Mouse (Mus musculus): ENCODE results near the gene B4galnt1.
"Not testable (repeated sequence)": the region's sequence is repeated elsewhere in the genome, so short reads cannot be mapped to it uniquely, and the experiment has no call there.

Gene B4galnt1

DNA sequence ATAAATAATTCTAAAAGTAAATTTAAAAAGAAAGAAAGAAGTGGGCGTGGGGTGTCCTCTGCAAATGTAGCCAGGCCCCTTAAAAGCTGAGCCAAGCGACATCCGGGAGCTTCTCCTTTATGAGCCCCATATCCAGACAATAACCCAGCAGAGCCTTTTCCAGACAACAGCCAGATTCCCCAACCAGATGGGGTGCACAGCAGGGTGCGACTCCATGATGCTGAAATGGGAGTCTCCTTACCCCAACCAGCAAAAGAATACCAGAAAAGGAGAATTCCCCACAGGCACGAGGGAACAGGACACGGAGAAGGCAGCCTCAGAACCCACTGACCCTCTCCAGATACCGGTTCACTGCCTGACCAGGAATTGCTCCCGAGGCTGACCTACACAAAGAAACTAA, 21.8 kb upstream of the B4galnt1 start:
- no peak for DNase-seq (ENCODE audit: low spot score)

DNA sequence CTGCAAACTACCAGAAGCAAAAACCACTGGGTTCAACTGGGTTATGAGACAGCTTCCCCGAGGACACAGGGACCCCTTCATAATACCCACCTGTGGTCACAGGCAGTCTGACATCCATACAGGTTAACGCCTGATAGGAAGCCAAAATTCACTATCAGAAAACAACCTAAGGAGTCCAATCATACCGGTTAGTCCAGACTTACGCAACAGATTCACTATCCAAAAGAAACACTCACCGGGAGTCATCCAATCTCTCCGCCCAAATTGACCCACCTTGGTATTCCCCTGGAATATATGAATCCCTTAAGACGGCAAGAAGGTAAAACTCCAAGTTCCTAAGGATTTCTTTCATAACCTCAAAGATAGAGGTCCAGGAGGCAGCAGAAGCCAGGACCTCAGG, 20.5 kb upstream of the B4galnt1 start:
- DNase-seq (ENCODE audit: low spot score): no peak

DNA sequence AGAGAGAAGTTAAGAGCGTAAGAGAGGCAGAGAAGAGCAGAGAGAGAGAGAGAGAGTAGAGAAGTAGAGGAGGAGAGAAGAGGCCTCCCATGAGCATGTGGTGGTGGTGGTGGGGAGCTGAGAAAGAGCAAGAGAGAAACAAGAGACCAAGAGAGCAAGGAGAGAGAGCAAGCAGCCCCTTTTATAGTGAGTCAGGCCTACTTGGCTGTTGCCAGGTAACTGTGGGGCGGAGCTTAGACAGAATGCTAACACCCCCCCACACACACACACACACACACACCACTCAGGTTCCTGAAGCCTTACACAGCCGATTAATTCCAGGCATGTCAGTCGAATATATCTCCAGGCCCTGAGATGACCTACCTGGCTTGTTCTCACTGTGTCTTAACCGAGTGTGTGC, 19.7 kb upstream of the B4galnt1 start:
- DNase-seq (ENCODE audit: low spot score): no peak

DNA sequence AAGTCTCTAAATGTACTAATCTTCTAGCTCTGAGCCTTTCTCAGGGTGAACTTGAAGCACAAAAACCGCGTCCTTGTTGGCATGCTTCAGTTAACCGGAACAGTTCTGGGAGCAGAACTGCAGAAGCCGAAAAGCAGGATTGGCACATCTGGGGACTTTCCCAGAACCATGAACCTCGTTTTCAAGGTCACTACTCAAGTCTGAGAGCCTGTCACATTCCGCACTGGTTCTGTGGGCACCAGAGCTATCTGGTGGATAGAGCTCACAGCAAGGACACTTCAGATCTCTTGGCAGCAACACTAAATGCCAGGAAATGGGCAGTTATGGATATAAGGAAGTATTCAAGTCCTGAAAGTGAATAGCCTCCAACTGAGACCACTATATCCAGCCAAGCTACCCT, 17.9 kb upstream of the B4galnt1 start:
- no peak for DNase-seq (ENCODE audit: low spot score)

DNA sequence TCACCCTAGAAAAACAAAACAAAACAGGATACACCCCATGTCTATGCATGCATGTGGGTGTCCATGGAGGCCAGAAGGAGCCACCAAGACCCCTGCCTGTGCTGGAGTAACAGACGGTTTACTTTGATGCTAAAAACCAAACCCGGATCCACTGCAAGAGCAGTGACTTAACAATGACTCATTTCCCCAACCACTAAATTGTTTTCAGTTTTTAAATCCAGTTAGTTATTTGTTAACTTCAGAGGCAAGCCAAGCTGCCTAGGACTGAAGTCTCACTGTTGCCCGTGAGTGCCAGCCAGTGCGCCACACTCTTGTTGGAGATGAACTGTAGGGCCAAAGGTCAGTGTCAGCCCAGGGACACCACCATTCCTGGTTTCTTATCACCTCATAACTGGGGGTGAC, 14.6 kb upstream of the B4galnt1 start:
- no peak for DNase-seq (ENCODE audit: low spot score)

DNA sequence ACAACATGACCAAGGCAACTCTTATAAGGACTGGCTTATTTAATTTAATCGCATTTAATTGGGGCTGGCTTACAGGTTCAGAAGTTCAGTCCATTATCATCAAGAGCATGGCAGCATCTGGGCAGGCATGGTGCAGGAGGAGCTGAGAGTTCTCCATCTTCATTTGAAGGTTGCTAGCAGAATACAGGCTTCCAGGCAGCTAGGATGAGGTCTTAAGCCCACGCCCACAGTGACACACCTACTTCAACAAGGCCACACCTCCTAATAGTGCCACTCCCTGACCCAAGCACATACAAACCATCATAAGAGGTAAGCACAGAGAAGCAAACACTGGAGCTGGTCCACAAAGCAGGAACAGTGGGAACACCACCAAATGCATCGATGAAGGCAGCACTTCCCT, 13.8 kb upstream of the B4galnt1 start:
- DNase-seq (ENCODE audit: low spot score): not testable (repeated sequence)

DNA sequence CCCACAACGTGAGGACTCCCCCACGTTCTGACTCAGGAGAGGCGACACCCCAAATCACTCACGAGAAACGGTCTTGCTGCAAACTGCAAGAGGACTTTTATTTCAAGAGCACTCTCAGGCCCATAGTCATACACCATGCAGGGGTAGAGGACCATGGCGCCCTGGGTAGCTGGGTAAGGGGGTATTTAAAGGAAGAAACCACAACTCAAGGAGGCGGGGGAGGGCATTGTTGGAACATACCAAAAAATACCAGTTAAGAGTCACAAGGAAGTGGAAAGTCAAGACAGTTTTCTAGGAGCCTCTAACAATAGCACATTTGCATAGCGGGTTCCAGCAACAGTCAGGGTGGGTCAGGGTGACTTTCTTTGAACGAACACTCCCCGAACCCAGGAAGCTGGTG, 12.5 kb upstream of the B4galnt1 start:
- not testable (repeated sequence) for DNase-seq (ENCODE audit: low spot score)

DNA sequence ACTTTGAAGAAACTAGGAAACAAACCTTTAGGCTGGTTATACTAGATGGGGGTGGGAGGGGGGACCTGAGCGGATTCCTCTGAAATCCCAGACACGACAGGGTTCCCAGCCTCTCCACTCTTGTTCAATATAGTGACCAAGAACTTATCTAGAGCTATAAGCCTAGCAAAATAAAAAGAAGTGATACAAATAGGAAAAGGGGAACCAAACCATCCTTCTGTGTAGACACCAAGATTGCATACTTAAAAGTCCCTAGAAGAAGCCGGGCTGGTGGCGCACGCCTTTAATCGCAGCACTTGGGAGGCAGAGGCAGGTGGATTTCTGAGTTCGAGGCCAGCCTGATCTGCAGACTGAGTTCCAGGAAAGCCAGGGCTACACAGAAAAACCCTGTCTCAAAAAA, 11.7 kb upstream of the B4galnt1 start:
- DNase-seq (ENCODE audit: low spot score): no peak

DNA sequence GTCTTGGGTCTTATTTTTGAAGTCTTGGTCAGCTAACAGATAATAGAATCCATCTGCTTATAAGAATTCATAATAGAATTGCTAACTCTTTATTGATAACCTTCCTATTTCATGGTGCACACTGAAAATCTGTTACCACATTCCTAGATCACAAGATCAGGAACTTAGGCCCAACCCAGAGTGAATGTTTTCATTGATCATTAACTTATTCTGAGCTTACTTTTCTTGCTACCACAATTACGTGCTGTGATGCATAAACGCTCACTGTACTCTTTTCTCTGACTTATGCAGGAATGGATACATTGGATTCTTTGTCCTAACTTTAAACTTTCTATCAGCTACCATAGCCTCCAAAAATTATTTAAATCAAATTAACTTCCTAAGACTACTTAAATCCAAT, 10.8 kb upstream of the B4galnt1 start:
- DNase-seq (ENCODE audit: low spot score): no peak

DNA sequence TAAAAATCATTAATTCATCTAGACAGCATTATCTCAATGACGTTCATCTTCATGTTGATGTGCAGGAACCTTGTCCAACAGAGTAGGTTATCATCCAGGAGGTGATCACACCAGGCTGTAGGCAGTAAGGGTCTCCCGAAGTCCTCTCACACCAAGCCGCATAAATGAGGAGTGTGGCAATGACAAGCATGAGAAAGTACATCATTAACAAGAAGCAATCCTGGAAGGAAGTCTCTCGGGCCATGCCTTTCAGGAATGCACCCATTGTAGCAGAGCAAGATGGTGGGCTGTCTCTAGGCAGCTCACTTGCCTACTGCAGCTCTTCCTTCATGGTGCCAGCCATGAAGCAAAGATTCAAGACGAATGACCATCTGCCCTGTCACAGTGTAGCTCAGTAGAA, 10.4 kb upstream of the B4galnt1 start:
- no peak for DNase-seq (ENCODE audit: low spot score)

DNA sequence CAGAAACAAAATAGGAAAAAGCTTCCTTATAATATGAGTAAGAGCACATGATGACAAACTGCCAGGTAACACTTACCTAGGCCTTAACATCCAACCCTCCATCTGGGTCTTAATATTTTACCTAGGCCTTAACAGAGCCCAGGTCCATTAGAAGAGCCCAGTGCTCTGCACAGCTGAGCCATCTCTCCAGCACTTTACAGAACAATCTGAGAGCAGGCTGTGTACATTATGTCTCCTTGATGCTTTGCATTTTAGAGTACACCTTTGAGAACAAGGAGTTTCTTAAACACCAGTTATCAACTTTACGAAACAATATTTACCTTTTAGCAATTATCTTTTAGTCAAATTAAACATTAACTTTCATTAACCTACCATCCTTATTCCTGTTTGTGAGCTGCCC, 8.9 kb upstream of the B4galnt1 start:
- DNase-seq (ENCODE audit: low spot score): no peak

DNA sequence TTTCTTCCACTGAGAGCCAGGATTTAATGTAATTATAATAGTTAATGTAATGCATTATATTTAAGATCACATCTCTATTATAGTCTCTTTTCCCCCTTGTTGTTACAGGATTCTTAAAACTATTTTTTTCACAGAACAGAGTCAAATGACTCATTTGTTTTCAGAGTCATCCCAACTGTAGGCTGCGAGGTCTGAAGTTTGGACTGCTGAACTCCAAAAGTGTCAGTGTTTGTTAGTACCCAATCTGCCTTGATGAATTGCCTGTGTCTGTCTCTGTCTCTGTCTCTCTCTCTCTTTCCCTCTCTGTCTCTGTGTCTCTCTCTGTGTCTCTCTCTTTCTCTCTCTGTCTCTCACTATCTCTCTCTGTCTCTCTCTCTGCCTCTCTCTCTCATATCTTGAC, 8.5 kb upstream of the B4galnt1 start:
- DNase-seq (ENCODE audit: low spot score): no peak

DNA sequence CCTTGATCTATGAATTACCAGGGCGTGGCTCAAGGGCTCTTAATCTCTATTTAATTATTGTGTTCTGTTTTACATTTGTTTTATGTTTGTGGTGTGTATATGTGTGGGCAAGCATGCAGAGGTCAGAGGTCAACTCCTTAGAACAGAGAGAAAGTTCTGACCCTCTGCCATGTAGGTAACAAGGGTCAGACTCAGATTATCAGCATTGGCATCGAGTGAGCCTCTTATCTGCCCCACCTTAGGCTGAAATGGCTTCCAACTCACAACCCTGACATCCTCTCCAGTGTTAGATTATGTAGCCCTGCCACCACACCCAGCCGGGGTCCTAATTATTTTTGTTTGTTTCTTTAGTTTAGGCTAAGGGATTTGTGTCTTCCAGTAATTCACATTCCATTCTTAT, 6.6 kb upstream of the B4galnt1 start:
- DNase-seq (ENCODE audit: low spot score): no peak

DNA sequence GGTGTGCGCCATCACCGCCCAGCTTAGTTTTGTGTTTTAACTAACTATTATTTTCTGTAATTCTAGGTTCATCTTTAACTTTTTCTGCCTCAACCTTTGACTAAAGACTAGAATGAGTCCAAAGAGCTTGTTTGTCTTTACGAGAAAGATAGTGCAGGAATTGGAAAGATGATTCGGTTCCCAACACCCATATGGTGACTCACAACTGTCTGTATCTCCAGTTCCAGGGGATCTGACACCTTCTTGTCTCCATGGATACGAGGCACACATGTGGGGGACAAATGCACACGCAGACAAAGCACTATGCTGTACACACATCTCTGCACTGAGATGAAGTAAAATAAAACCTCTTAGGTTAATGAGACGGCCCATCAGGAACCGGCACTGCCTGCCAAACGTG, 4.9 kb upstream of the B4galnt1 start:
- DNase-seq (ENCODE audit: low spot score): no peak

DNA sequence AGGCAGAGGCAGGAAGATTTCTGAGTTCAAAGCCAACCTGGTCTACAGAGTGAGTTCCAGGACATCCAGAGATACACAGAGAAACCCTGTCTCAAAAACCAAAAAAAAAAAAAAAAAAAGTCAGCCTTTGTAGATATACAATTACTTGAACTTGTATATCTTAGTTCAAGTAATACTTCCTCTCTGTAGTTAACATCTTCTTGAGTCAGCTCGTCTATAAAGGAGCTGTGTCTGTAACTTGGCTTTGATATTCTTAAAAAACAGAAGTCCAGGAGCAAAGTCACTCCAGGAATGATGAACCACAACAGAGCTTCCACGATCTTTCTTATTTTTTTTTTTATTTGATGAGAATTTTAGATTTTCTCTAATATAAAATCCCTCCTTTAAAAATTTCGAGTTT, 4.3 kb upstream of the B4galnt1 start:
- DNase-seq (ENCODE audit: low spot score): no peak

DNA sequence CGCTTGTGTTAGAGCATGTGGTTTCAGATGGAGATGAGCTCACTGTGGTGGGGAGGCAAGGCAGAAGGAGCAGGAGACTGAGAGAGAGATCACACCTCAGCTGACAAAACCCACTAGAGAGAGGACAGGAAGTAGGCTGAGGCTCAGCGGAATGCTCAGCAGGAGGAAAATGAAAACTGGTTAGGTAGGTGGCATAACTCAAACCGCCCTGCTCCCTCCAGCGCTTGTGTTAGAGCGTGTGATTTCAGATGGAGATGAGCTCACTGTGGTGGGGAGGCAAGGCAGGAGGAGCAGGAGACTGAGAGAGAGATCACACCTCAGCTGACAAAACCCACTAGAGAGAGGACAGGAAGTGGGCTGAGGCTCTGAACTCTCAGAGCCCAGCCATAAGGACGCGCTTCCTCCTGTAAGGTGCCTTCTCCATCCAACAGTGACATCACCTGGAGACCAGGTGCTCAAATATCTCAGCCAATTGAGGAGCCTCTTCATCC, 2.2 kb upstream of the B4galnt1 start:
- DNase-seq (ENCODE audit: low spot score): not testable (repeated sequence)

DNA sequence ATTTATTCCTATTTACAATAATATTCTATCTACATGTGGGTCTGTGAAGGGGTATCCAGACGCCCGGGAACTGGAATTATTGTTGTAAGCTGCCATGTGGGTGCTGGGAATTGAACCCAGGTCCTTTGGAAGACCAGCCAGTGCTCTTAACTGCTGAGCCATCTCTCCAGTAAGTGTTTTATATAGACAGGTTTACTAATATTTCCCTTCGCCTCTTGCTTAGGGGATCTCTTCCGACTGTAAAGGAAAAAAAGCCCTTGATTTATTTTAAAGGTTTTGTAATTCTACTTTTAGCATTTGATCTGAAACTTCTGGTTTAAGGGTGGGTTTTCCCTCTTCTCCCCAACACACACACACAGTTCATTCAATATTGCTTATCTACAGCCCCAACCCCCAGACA, 835 bp upstream of the B4galnt1 start:
- DNase-seq (ENCODE audit: low spot score): no peak

DNA sequence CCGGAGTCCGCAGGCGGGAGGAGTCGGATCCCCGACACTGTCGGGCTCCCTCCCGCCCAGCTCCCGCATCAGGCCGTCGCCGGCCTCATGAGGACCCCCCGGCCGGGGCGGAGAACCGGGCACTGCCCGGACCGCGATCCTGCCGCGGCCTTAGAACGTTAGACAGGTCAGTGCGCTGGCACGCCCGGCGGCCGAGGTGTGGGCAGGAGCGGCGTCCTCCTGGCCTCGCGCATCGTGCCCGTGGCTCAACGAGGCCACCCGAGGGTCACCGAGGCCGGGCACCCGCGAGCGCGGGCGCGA, 279 bp downstream of the B4galnt1 start:
- DNase-seq (ENCODE audit: low spot score): no peak

DNA sequence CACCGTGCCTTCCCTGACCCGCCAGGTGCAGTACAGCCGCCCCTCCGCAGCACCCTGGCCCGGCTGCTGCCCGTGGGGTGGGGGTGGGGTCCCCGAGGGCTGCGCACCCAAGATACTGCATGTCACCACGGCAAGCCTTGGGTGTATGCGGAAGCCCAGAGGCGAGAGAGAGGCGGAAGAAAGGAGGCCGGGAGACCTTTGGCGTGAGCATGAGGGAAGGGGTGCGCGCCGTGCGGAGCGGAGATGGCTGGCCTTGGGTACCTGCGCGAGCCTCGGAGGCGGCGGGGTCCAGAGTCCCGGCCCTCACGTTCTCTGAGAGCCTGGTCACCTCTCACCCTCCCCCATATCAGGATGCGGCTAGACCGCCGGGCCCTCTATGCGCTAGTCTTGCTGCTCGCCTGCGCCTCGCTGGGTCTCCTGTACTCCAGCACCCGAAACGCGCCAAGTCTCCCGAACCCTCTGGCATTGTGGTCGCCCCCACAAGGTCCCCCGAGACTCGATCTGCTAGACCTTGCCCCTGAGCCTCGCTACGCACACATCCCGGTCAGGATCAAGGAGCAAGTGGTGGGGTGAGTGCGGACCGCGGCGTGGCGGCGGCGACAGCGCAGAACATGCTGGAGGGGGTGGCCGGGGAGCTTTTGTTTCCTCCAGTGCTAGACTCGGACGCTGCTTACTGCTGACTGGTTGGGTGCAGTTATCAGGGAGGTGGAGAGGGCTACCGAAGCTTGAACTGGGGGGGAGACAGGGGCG, 804 bp downstream of the B4galnt1 start:
- no peak for DNase-seq (ENCODE audit: low spot score)

DNA sequence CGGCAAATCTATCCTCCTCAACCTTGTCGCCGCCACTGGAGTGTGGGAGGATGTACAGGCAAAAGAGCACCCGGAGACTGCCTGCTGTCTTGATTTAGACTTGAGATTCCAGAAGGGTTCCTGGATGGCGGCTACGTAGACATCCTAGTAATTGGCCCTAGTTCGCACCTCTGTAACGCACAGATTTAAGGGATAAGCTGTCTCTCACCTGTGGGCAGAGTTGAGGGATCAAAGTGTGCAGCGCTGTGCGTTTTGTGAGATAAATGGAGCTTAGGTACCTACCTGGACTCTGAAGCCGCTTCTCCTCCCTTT, 1.3 kb downstream of the B4galnt1 start:
- DNase-seq (ENCODE audit: low spot score): no peak

DNA sequence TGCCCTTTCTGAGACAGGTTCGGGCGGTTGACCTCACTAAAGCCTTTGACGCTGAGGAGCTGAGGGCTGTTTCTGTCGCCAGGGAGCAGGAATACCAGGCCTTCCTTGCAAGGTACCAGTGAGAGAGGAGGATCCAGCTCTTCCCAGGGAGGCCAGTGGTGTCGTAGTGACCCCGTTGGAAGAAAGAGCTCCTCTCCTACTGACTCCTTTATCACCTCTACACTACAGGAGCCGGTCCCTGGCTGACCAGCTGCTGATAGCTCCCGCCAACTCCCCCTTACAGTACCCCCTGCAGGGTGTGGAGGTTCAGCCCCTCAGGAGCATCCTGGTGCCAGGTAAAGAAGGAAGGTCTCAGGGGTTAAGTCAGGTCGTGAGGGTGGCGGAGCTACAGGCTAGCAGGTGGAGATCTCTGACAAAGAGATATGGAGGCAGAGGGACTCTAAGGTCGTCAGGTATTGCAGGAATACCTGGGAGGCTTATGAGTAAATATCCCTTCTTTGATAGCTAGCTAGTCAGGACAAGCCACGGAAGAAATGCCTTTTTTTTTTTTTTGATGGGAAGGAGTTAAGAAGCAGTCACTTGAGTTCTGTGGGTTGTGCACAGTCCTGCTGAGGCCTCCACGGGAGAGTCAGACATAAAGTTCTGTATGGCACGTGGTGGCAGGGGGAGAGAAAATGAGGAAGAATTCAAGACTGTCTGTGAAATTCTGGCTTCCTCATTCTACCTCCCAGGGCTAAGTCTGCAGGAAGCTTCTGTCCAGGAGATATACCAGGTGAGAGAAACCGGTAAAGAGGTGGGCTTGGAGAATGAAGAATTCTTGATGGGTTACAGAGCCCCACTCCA, 2.0 kb downstream of the B4galnt1 start:
- no peak for DNase-seq (ENCODE audit: low spot score)

DNA sequence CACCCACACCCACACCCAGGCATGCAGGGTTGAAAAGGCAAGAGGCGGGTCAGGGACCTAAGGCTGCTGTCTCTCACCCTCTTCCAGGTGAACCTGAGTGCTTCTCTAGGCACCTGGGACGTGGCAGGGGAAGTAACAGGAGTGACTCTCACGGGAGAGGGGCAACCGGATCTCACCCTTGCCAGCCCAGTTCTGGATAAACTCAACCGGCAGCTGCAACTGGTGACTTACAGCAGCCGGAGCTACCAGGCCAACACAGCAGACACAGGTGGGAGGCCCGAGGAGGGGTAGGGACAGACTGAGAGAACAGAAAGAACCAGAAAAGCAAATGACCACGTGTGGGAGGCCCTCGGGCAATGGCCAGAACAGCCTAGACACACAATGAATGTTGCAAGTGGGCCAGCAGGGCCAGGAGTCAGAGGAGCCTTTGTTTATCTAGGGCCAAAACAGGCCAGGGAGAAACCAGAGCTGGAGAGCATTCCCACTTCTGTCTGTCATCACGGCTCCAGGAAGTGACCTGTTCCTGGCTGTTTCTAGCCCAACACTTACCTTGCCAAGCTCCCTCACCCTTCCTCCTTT, 2.7 kb downstream of the B4galnt1 start:
- no peak for DNase-seq (ENCODE audit: low spot score)

DNA sequence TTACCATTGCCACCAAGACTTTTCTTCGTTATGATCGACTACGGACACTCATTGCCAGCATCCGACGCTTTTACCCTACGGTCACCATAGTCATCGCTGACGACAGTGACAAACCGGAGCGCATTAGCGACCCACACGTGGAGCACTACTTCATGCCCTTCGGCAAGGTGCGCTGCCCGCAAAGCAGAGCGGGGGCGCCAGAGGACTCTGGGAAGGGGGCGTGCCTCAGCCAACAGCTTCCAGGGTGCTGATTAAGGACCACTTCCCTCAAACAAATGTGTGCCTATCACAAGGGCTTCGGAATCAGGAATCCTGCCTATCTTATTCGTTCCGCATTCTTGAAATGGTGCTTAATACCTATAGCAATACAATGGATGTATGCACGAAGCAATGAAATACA, 5.0 kb downstream of the B4galnt1 start:
- DNase-seq (ENCODE audit: low spot score): no peak

Measured in left cerebral cortex, adult 11 months (tissue).